Mouse (Mus musculus): ENCODE results near the gene Ryr2.
A peak's percentile ranks its signal among the peaks of the same experiment; 100 is the strongest.
"Not testable (repeated sequence)": the region's sequence is repeated elsewhere in the genome, so short reads cannot be mapped to it uniquely, and the experiment has no call there.

The Ryr2 gene

DNA sequence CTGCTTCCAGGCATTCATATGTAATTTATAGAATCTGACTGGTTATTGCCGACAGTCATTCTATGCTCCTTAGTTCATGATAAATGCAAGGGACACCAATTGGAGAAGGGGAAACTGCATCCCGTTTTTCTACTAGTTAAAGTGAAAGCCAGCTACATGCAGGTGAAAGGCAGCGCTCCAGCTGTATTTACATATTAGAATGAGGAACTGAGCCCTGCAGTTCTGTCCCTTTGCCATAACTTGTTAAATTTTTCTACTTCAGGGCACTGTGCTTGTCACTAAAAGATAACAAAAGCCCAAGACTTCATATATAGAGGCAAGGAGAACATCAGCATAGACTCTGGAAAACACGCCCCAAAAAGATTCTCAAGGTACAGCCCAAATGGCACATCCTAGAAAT is 165.0 kb downstream of the Ryr2 start:
- DNase-seq (ENCODE audit: low read depth), result no peak

DNA sequence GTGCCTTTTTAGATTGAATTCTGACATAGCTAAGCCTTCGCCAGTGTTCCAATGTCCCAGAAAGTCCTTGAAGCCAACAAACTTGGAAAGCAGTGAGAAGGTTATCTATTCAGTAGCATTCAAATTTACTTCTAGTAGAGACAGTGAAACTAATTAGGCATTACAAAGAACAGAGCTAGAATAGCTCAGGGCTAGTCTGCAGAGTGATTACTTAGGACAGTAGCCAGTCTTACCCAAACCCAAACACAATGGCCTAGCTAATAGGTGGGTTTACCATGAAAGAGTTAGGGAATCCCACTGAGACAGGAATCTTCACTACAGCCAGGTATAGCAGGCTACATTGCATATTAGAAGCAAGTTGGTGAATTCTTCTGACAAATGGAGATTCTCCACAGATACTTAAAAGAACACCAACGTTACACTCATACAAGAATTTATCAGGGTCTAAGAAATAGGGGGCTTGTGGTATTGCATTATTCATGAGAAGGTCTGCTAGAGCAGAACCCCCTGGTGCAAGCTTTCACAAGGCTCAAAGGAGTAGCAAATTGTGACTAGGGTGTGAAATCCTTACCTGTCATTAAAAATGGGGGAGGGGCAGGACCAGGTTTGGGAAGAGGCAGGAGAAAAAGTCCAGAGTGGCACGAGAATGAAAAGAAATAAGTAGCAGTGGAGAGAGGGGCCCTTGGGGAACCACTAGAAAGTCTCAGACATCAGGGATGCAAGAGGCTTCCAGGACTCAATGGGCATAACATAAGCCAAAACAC is 172.3 kb downstream of the Ryr2 start:
- DNase-seq (ENCODE audit: low read depth), result not testable (repeated sequence)

DNA sequence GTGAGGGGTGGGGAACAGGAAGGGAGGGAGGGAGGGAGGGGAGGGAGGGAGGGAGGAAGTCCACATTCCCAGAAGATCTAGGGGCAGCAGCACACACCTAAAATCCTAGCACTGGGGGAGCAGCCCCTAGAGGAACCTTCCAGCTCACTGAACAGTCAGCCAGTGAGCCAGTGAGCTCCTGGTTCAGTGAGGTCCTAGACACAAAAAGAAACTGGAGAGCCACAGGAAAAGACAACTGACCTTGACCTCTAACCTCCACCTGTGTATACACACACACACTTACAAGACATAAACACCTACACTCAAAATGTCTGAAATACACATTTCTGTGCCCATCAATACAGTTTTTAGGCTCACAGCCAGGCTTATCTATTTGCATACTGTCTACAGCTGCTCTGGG is 173.4 kb downstream of the Ryr2 start:
- DNase-seq (ENCODE audit: low read depth), result no peak

DNA sequence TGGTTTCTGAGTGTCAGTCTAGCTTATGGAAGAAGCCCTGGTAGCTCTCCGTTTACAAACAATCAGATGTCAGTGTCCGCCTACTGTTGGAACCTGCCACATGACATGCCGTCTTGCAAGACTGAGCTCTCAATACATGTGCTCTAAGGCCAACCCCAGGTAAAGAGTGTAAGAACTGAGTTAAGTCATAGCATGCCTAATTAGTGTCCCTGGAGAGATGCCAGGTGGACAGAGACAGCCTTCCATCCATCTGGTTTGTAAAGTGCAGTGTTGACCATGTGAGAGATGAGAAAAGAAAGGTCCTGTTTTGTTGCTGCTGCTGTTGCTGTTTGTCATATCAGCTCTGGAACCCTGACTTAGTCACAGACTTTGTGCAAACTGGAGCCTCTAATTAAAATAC is 178.0 kb downstream of the Ryr2 start:
- no peak for DNase-seq (ENCODE audit: low read depth)

DNA sequence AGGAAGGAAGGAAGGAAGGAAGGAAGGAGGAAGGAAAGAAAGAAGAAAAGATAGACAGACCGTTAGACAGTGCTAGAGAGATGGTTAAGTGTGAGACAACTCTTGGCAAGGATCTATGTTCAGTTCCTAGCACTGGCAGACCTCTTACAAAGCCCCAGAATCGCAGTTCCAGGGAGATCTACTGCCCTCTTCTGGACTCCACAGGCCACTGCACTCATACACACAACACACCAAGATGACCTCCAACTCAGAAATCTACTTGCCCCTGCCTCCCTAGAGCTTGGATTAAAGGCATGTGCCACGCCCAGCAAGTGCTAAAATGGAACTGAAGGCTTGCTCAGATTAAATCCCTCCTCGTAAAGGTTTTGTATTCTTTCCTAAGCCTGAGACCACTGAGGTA is 179.0 kb downstream of the Ryr2 start:
- no peak for DNase-seq (ENCODE audit: low read depth)

DNA sequence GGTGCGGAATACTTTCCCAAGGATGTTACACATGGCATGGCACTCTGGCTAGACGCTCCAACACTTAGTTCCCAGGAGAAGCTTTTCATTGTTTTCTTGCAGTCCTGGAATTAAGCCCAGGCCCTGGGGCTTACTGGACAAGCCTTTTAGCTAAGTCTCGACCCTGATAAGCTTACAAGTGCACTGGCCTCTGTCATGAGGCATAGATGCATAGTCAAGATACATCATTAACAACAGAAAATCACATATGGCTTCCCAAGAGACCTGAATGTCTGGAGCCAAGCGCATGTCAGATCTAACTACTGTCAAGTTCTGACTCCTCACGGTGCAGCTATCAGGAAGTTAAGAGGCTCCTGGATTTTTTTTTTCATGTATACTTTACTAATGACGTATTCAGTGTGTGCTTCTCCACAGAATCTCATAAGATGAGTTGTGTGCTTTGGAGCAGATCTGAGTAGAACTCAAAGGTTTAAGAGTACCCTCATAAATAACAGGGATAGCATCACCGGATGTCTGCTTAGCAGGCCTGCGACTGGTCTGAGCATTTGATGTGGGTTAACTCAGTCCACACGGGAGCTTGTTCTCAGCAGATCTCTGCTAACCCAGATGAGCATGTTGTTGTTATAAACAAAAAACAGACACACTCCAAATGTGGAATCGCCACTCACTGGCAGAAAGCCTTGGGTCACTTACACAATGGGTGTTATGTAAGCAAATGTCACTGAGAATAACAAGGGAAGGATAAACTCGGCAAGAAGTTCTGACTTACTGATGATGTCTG is 179.8 kb downstream of the Ryr2 start:
- no peak for DNase-seq (ENCODE audit: low read depth)

DNA sequence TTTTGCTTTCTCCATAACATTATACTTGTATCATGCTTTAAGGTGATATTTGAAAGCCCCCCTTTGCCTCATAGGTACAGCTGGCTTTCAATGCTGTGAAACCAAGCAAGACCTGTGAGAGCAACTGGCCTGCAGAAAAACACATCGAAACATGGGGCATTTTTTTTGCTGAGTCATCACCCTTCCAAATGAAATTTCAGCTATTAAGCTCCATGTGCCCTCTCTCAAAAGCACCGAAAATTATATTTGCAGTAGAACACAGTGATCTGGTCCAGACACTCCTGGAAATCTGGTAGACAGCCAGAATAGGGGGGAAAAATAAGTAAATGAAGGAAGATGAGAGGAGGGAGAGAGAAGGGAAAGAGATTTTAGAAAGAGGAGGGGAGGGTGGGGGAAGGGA is 180.5 kb downstream of the Ryr2 start:
- no peak for DNase-seq (ENCODE audit: low read depth)

DNA sequence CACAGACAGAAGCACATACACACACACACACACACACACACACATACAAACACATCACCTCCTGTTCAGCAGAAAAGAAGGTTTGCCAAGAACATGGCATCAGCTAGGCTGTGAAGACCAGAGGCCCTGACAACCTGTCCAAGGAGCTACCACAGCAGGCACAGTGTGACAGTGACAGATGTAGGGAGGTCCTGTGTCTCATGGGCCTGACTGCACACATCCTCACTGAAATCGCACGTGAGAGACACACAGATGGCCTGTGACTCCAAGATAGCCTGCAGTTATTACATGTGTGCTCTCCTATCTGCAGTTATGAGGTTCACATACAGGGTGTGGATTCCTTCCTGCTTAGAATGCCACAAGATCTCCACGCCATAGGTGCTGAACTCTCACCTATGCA is 182.0 kb downstream of the Ryr2 start:
- DNase-seq (ENCODE audit: low read depth), result no peak

DNA sequence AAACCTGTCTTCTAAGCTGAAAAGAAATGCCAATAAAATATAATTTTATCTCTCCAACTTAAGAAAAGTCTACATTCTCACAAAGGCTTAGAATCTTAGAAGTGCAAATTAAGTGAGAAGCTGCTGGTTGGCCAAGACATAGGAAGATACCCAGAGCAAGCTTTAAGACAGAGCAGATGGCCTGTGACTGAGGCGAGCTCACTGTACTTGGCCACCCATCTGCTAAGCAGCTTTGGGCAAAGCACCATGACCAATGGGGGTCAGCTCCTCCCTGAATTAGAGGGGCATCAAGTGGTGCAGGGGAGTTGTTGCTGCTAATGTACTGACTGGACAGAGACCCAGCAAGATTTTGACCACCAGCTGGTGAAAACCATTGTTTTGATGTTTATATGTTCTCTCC is 186.2 kb downstream of the Ryr2 start:
- no peak for DNase-seq (ENCODE audit: low read depth)

DNA sequence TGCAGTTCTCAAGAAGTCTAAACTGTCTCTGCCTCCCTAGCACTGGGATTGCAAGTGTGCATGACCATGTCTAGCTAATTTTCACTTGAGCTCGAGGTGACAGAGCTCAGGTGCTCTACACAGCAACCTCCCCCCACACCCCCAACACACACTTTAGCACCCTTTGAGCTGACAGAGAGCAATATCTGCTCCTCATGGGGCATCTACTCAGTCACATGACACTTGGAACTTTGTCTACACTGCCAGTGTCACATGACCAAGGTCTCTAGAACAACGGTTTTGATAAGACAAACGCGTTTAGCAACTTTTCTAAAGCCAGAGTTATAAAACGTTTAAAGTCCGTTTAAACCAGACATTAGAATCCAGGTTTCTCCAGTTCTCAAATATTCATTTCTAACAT is 187.3 kb downstream of the Ryr2 start:
- no peak for DNase-seq (ENCODE audit: low read depth)

DNA sequence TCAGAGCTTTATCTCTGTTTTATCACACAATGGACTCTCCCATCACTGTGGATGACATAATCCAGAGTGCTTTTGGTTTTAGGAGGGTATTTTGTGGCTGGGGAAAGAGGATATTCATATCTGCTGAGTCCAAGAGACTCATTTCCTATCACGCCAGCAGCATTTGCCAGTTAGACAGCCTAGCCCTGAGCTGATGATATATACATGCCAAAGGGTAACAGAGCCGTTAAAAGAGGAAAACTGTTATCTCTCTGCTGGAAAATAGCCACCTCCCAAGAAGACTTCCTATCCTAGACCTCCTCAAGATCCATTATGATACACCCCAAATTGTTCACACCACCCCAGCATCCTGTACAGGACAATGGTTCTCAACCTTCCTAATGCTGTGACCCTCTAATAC is 191.1 kb downstream of the Ryr2 start:
- DNase-seq (ENCODE audit: low read depth), result no peak

DNA sequence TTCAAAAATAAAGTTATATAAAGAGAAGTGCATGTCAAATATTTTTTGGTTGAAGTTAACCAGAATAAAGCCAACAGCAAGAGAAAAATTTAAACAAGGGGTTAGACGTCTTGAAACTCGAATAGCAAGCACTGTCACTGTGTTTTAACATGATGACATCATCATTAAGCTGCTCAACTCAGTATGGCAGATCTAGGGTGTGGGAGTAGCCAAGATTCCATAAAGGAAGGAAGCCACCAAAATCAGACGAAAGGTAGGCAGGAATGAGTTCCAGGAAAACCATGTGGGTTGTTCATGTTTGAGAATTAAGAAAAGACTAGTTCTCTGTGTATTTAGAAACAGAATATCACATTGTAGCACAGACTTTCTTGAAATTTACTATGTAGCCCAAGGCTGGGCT is 192.1 kb downstream of the Ryr2 start:
- DNase-seq (ENCODE audit: low read depth), result no peak

DNA sequence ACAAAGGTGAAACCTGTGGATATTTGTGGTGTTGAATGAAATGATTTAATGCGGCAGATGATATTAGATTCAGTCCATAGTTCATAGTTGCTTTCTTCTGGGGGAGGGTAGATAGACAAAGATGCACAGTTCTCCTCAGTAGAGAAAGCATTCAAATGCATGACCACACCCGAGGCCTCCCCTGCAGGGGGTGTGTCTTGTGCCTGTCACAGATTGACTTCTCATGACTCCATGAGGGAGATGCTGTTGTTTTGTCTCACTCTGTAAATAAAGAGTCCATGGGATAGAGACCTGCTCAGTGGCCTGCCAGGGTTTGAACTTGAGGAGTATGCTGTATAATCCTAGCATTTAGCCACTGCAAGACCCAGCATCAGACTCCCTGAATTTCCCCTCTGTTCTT is 194.5 kb downstream of the Ryr2 start:
- DNase-seq (ENCODE audit: low read depth), result no peak

DNA sequence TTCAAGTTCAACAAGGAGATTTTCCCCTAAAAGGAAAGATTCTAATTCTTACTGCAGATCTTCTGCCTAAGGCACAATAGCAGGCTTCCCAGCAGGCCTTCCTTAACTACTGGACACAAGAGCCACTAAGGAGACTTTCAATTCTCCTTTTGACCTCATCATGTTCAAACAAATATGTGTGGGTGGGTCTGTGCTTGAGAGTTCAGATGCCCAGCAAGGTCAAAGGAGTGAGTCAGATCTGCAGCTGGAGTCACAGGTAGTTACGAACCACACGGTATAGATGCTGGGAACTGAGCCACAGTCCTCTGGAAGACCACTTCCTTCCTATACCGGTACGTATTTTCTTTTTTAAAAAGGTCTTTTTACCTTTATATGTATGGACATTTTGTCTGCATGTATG is 198.6 kb downstream of the Ryr2 start:
- DNase-seq (ENCODE audit: low read depth), result no peak

DNA sequence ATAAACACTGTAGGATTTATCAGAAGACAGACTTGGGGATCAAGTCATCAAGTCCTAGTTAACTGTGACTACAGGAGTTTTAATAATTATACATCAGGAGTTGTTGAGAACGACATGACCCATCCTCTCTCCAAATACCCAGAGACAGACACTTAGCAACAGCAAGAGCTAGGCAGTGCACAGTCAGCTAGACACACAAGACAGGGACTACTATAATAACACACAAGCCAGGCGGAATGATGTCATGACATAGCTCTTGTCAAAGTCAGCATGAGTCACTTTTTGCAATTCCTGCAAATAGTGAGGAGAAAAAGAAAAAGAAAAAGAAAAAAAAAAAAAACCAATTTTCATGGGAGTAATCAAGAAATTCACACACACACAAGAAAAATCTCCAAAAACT is 201.6 kb downstream of the Ryr2 start:
- peak; percentile 13 for DNase-seq (ENCODE audit: low read depth)

DNA sequence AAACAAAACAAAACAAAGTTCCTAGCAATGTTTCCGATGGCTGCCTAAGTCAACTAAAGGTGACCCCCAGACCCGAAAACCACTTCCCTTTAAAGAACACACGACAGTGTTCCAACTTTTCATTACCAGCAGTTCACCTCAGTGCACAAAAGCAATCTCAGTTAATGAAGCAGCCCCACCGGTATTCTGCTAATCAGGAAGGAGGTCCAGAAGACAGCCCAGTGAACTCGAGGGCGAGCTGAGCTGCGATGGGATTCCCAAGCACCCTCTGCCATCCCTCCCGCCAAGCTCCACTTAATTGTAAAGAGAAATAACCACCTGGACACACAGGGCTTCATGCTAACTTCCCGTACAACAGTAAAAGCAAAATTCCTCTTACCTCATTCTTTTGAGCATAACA is 203.5 kb downstream of the Ryr2 start:
- no peak for DNase-seq (ENCODE audit: low read depth)

DNA sequence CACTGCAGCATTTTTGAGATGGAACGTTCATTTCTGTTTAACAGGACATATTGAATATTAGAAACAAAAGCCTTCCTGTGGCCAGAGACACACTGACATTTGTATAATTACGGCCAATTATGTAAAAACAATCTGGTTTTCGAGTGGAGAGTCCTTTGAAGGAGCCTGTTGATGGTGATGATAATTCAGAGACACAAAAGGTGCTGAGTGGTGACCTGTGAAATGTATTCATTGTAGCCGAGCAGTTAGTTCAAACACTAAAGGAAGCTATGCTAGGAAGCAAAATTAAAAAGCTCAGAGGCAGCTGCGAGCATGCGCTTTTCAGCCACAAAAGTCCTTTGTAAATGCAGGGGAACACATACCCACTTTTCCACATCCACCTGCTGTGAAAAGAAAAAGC is 203.9 kb downstream of the Ryr2 start:
- DNase-seq (ENCODE audit: low read depth), result no peak

DNA sequence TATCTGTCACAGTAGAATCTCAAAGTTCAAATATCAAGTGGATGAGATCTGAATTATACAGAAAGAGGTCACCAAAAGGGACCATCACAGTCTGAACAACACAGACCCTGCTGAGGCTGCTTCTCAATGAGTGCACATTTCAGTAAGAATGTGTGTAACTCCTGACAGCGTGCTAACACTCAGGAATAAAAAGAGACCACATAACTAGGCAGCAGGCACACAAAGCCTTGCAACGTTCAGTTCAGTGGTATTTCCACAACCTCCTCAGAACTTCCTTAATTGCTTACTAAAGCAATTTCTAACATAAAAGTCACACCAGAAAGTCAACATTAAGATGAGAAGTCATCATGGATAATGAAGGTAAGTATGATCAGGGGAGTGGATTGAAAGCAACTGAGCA is 206.1 kb downstream of the Ryr2 start:
- no peak for DNase-seq (ENCODE audit: low read depth)

DNA sequence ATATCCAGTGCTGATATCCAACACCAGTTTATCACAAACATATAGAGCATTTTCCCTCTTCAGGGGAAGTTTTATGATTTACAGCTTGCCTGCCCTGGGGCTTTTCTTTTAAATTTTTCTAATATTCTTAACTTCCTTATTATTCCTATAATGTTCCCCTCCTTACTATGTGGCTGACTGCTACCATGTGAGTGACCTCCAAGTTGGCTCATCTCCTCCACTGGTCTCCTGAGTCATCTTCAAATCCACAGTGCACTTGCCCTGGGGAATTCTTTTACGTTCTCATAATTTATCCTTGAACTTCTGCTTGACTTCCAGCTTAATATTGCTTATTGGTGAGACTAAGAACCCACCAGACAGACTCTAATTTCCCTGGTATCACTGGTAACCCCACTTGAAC is 211.1 kb downstream of the Ryr2 start:
- no peak for DNase-seq (ENCODE audit: low read depth)

DNA sequence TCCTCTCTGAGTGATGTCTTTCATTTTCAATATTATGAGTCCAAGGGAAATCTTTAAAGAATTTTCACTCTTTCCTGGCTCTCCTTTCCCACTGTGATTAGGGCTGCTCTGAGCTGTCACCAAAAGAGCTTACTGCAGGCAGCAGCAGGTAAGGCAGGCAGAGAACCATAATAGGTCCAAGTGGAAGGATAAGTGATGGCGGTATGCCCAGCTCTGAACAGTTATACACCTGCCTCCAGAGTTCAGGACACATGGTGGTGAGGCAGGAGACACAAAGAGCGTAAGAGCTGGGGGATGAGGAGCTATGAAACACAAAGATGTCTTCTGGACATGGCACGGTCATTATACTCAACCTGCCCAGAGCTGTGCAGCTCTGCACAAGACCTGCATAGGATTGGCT is 215.0 kb downstream of the Ryr2 start:
- no peak for DNase-seq (ENCODE audit: low read depth)

DNA sequence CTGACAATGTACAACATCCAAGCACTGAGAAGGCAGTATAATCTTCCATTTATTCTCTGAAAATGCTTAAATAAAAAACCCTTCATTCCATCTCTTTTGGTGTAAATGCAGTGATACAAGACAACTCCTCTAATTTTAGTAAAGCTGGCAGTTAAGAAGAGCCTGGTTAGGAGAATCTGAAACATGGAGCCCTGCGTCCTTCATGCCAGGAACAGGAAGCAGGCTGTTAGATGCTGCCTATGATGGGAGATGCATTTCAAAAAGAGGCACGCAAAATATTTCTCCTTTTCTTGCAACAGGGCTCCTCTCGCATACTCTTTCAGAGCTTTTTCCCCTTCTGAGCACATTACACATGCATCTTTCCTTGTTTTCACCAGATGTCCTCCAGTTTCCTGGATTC is 215.6 kb downstream of the Ryr2 start:
- DNase-seq (ENCODE audit: low read depth), result no peak

DNA sequence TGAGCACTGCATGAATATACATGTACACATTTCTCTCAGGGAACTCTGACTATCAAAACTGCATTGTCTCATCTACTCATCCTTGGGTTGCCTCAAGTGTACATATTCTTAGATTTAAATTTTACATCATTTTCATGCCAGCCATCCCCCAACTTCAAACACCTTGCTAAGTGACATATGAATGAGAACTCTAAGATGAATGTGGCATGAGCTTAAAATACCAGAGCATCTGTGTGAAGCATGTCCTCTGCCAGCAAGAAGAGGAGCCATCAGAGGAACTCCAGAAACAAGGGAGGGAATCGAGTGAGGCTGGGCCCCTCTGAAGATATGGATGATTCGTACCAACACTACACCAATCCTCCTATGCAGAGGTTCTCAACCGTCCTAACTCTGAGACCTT is 222.6 kb downstream of the Ryr2 start:
- no peak for DNase-seq (ENCODE audit: low read depth)

DNA sequence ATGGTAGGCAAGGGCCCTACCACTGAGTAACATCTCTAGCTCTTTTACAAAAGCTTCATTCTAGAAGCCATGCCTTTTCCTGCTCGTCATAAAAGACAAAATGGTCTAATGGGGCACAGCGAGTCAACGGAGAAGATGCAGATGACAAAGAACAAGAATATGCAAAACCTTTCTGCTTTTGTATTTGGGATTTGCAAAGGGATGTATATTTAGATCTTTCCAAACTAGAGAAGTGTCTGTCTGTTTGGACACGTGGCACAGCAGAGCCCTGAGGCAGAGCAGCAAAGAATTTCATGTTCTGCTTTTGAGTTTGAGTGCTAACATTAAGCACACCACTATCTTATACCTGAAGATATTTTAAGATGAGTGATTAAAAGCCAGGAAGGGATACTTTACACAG is 224.4 kb downstream of the Ryr2 start:
- DNase-seq (ENCODE audit: low read depth), result no peak
